Mouse (Mus musculus): ENCODE results near the gene Glra1. TPM values are rescaled to one million over a fixed set of nuclear protein-coding genes. Genes with fewer than 3 reads are reported as not detected.

Glra1 gene
- polyA plus RNA-seq, 1 experiment from 2014 or later, result not detected

GRCm38 (mm10) chr11:55471467-55471866 is 136.5 kb downstream of the Glra1 start:
- Histone ChIP-seq H3K4me2 (replicated peaks; ENCODE audit: low read depth) (peak overlapping the region; percentile 88), H3K4me3 (ENCODE audit: low read depth, low read length) (peak overlapping the region; percentile 97; the same call in 1 of the 2 replicates), H3K27ac (ENCODE audit: low read depth, low read length) (no peak overlapping the region), H3K9me3 (ENCODE audit: control insufficient read depth) (no peaks in the 10 kb centered on the region), H3K9ac (ENCODE audit: low read depth, low read length) (no peak overlapping the region), H3K4me1 (replicated peaks; ENCODE audit: control insufficient read depth, insufficient read depth, low read length) (peaks cover 15% of the 10 kb centered on the region; the same call in 1 of the 2 replicates), H3K36me3 (ENCODE audit: control insufficient read depth, insufficient read depth) (no peaks in the 10 kb centered on the region), H3K27me3 (replicated peaks; ENCODE audit: control insufficient read depth, insufficient read depth, low read length) (no peaks in the 10 kb centered on the region)
- no peak for TF ChIP-seq CTCF (IDR thresholded peaks at IDR 0.05; ENCODE audit: low read depth)
- 58% methylated on average over 7 of the region's 7 CpGs for WGBS
- ATAC-seq, result no peak

DNA sequence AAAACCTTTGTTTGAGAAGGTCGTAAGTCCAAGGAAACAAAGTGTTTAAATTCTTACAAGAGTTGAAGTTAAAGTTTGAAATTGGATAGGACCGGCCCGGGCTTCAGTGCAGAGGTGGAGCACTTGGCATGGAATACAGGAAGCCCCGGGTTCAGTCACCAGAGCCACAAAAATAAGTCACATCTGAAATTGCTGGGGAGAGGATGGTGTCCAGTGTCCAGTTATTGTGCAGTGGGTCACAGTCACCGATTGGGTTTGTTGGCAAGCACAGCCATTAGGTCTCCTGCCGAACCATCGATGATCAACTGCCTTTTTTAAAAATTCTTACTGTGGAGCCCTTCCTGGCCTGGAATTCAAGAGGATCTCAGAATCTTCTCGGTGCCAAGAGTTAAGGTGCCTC is 137.2 kb downstream of the Glra1 start:
- no peak for ATAC-seq
- no peaks in the 10 kb centered on the region for H3K9me3 ChIP-seq (ENCODE audit: control insufficient read depth)
- WGBS, result 24% methylated on average over 8 of the region's 8 CpGs
- H3K27me3 ChIP-seq (replicated peaks; ENCODE audit: control insufficient read depth, insufficient read depth, low read length), result no peaks in the 10 kb centered on the region
- no peak overlapping the region for H3K27ac ChIP-seq (ENCODE audit: low read depth, low read length)
- no peak for TF ChIP-seq CTCF (IDR thresholded peaks at IDR 0.05; ENCODE audit: low read depth)
- peak overlapping the region; percentile 97 for H3K4me3 ChIP-seq (ENCODE audit: low read depth, low read length)
- H3K9ac ChIP-seq (ENCODE audit: low read depth, low read length), result peak overlapping the region; percentile 91
- H3K36me3 ChIP-seq (ENCODE audit: control insufficient read depth, insufficient read depth), result no peaks in the 10 kb centered on the region
- H3K4me1 ChIP-seq (replicated peaks; ENCODE audit: control insufficient read depth, insufficient read depth, low read length), result peaks cover 15% of the 10 kb centered on the region; the same call in 1 of the 2 replicates
- peak overlapping the region; percentile 88 for H3K4me2 ChIP-seq (replicated peaks; ENCODE audit: low read depth)

DNA sequence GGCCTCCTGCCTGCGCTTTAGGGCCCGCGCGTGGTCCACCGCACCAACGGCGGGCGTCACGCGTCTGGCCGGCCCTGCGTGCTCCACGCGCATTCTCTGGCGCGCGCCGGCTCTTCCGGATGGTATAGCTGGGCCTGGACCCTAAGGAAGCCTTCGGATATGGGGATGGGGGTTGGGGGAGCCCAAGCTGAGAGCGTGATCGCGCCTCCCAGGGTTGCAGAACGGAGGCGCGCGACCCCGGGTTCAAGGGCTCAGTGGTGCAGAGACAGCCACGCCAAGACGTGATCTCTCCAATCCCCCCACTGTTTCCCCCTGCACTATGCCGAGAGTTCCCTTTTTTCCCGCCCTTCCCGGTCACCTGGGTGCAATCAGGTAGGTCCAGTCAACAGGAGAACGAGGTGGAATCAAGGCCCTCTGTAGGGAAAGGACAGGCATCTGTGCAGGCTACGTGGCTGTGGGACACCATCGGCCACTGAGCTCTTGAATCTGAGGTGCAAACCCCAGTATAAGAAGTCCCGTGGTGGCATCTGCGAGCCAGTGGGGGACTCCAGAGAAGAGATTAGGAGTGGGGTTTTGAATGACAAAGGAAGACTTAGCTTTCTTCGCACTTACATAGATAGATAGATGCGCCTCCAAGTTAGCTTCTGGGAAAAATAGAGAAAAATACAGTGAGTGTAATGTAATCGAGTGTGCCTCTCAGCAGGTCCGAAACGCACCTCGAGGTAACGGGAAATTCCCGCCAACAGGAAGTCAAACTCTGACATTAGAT is 137.9 kb downstream of the Glra1 start:
- peaks cover 15% of the 10 kb centered on the region; the same call in 1 of the 2 replicates for H3K4me1 ChIP-seq (replicated peaks; ENCODE audit: control insufficient read depth, insufficient read depth, low read length)
- under 1% methylated on average over 39 of the region's 46 CpGs for WGBS
- H3K9ac ChIP-seq (ENCODE audit: low read depth, low read length), result peak overlapping the region; percentile 91
- H3K27me3 ChIP-seq (replicated peaks; ENCODE audit: control insufficient read depth, insufficient read depth, low read length), result no peaks in the 10 kb centered on the region
- H3K4me2 ChIP-seq (replicated peaks; ENCODE audit: low read depth), result peak overlapping the region; percentile 88
- H3K4me3 ChIP-seq (ENCODE audit: low read depth, low read length), result peak overlapping the region; percentile 97
- ATAC-seq, result peak; percentile 16; the same call in 1 of the 2 replicates
- no peak for TF ChIP-seq CTCF (IDR thresholded peaks at IDR 0.05; ENCODE audit: low read depth)
- no peaks in the 10 kb centered on the region for H3K36me3 ChIP-seq (ENCODE audit: control insufficient read depth, insufficient read depth)
- no peaks in the 10 kb centered on the region for H3K9me3 ChIP-seq (ENCODE audit: control insufficient read depth)
- H3K27ac ChIP-seq (ENCODE audit: low read depth, low read length), result peak overlapping the region; percentile 85

- Histone ChIP-seq H3K9me3 (ENCODE audit: control insufficient read depth) (no peaks in the 10 kb centered on the region), H3K27ac (ENCODE audit: low read depth, low read length) (peak within 1 kb of the TSS; percentile 87), H3K4me1 (replicated peaks; ENCODE audit: control insufficient read depth, insufficient read depth, low read length) (peaks cover 12% of the 10 kb centered on the region; the same call in 1 of the 2 replicates), H3K9ac (ENCODE audit: low read depth, low read length) (peak within 1 kb of the TSS; percentile 91), H3K36me3 (ENCODE audit: control insufficient read depth, insufficient read depth) (no peaks in the 10 kb centered on the region), H3K27me3 (replicated peaks; ENCODE audit: control insufficient read depth, insufficient read depth, low read length) (no peaks in the 10 kb centered on the region), H3K4me2 (replicated peaks; ENCODE audit: low read depth) (peak within 1 kb of the TSS; percentile 88), H3K4me3 (ENCODE audit: low read depth, low read length) (peak within 1 kb of the TSS; percentile 97)
- peak; percentile 95 for ATAC-seq
- under 1% methylated on average over 57 of the region's 57 CpGs for WGBS
- TF ChIP-seq CTCF (IDR thresholded peaks at IDR 0.05; ENCODE audit: low read depth), result peak; percentile 77
Measured at GRCm38 (mm10) chr11:55469048-55469843, 138.8 kb downstream of the Glra1 start, which contains the start of gene G3bp1. Gene G3bp1, plus strand, starts transcription at chr11:55469685.

- H3K9ac ChIP-seq (ENCODE audit: low read depth, low read length), result peak overlapping the region; percentile 38
- TF ChIP-seq CTCF (IDR thresholded peaks at IDR 0.05; ENCODE audit: low read depth), result no peak
- H3K36me3 ChIP-seq (ENCODE audit: control insufficient read depth, insufficient read depth), result no peaks in the 10 kb centered on the region
- 2% methylated on average over 17 of the region's 17 CpGs for WGBS
- H3K4me1 ChIP-seq (replicated peaks; ENCODE audit: control insufficient read depth, insufficient read depth, low read length), result peaks cover 11% of the 10 kb centered on the region; the same call in 1 of the 2 replicates
- no peaks in the 10 kb centered on the region for H3K9me3 ChIP-seq (ENCODE audit: control insufficient read depth)
- peak overlapping the region; percentile 66 for H3K4me2 ChIP-seq (replicated peaks; ENCODE audit: low read depth)
- peak overlapping the region; percentile 87 for H3K27ac ChIP-seq (ENCODE audit: low read depth, low read length)
- no peaks in the 10 kb centered on the region for H3K27me3 ChIP-seq (replicated peaks; ENCODE audit: control insufficient read depth, insufficient read depth, low read length)
- ATAC-seq, result 0 out of 2 replicates have a peak, but pooled peaks have one; percentile 4
- H3K4me3 ChIP-seq (ENCODE audit: low read depth, low read length), result peak overlapping the region; percentile 37
Measured at GRCm38 (mm10) chr11:55468611-55469047, 139.4 kb downstream of the Glra1 start.

DNA sequence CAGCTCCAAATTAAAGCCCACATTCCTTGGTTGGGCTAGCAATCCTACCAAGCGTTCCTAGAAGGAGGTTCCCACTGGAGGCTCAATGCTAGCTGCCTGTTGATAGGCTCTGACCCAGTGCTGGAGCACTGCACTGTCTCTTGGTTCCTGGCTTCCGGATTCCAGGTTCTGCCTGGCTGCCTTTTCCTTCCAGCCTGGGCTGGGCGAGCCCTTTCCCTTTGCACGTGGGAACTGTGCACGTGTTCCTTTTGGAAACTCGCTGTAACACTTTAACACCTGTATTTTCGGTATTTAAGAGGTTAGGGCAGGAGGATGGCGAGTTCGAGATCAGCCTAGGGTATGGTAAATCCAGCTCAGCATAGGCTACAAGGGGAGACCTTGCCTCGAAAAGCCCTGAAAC is 140.0 kb downstream of the Glra1 start:
- Histone ChIP-seq H3K9ac (ENCODE audit: low read depth, low read length) (no peak overlapping the region), H3K4me3 (ENCODE audit: low read depth, low read length) (peak overlapping the region; percentile 37), H3K36me3 (ENCODE audit: control insufficient read depth, insufficient read depth) (no peaks in the 10 kb centered on the region), H3K4me1 (replicated peaks; ENCODE audit: control insufficient read depth, insufficient read depth, low read length) (peaks cover 11% of the 10 kb centered on the region; the same call in 1 of the 2 replicates), H3K9me3 (ENCODE audit: control insufficient read depth) (no peaks in the 10 kb centered on the region), H3K27me3 (replicated peaks; ENCODE audit: control insufficient read depth, insufficient read depth, low read length) (no peaks in the 10 kb centered on the region), H3K27ac (ENCODE audit: low read depth, low read length) (peak overlapping the region; percentile 87), H3K4me2 (replicated peaks; ENCODE audit: low read depth) (peak overlapping the region; percentile 66)
- WGBS, result 54% methylated on average over 10 of the region's 10 CpGs
- ATAC-seq, result no peak
- TF ChIP-seq CTCF (IDR thresholded peaks at IDR 0.05; ENCODE audit: low read depth), result no peak
